Mouse (Mus musculus): ENCODE data around the gene Tmem200c. TPM values are rescaled to one million over a fixed set of nuclear protein-coding genes. Genes with fewer than 3 reads are reported as not detected.

Tmem200c gene
- polyA plus RNA-seq, 1 experiment: 0.15 TPM

DNA sequence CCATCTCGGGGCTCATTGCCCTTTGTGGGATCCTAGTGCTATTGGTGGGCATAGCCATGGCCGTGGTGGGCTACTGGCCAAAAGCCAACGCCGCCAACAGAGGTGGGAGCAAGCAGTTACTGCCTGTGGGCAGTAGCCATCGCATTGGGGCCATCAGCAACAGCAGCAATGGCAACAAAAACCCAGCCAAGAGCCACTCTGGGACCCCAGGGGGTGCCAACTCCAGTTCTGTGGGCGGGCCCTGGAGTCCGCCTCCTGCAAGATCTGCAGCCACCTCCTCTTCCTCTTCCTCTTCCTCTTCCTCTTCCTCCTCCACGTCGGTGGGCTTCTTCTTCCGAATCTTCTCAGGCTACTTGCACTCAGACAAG is 14.1 kb downstream of the Tmem200c start:
- no peak for DNase-seq
- Histone ChIP-seq H3K27ac (ENCODE audit: control insufficient read depth, insufficient read depth, low read length) (no peak overlapping the region), H3K36me3 (ENCODE audit: control insufficient read depth, insufficient read depth, low read length) (no peaks in the 10 kb centered on the region), H3K4me1 (replicated peaks; ENCODE audit: control insufficient read depth, insufficient read depth, low read length) (no peaks in the 10 kb centered on the region), H3K27me3 (ENCODE audit: control insufficient read depth, insufficient read depth, low read length) (peaks cover 6% of the 10 kb centered on the region; the same call in 1 of the 2 replicates), H3K4me3 (ENCODE audit: control insufficient read depth, insufficient read depth, low read length) (no peak overlapping the region)
- 14% methylated on average over 10 of the region's 10 CpGs for WGBS
- no peak for TF ChIP-seq POLR2A (IDR thresholded peaks at IDR 0.05; ENCODE audit: control insufficient read depth, extremely low read depth, insufficient read depth, low read length, poor library complexity)
- TF ChIP-seq CTCF (IDR thresholded peaks at IDR 0.05; ENCODE audit: borderline replicate concordance, control insufficient read depth, extremely low read depth, insufficient read depth, low read length, poor library complexity): no peak

DNA sequence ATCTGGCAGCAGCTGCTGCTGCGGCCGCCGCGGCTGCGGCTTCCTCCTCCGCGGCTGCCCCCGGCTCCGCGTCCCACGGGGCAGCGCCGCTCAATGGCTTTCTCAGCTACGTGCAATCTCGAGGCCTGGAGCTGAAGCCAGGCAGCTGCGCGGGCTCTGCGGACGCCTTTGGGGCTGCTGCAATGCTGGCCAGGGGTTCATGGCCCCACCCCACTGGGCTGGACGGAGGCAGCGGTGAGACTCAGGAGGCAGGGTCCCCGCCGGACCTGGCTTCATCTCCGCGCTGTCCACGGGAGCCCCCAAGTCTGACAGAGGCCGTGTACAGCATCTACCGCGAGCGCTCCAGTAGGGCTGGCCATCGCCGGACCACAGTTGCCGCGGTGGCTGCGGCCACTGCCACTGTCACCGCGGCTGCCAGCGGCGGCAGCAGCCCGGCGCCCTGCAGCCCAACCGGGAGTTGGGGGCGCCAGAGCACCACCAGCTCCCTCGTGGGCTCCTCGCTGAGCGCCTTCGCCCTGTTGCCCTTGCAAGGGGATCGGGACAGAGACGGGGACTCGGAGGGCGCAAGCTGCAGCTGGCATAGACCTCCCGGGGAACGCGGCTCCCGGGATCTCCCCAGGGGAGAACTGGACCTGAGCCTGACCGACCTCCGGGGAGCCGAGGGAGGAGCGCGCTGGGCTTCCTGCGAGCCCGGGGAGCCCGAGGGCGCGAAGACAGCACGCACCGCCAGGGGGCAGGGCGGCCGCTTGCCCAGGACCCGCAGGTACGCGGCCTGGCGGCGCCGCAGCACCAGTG is 14.9 kb downstream of the Tmem200c start:
- Histone ChIP-seq H3K4me1 (replicated peaks; ENCODE audit: control insufficient read depth, insufficient read depth, low read length) (no peaks in the 10 kb centered on the region), H3K27ac (ENCODE audit: control insufficient read depth, insufficient read depth, low read length) (no peak overlapping the region), H3K27me3 (ENCODE audit: control insufficient read depth, insufficient read depth, low read length) (peaks cover 6% of the 10 kb centered on the region; the same call in 1 of the 2 replicates), H3K4me3 (ENCODE audit: control insufficient read depth, insufficient read depth, low read length) (no peak overlapping the region), H3K36me3 (ENCODE audit: control insufficient read depth, insufficient read depth, low read length) (no peaks in the 10 kb centered on the region)
- DNase-seq: no peak
- 3% methylated on average over 75 of the region's 75 CpGs for WGBS
- TF ChIP-seq CTCF (IDR thresholded peaks at IDR 0.05; ENCODE audit: borderline replicate concordance, control insufficient read depth, extremely low read depth, insufficient read depth, low read length, poor library complexity) (no peak), POLR2A (IDR thresholded peaks at IDR 0.05; ENCODE audit: control insufficient read depth, extremely low read depth, insufficient read depth, low read length, poor library complexity) (no peak)

DNA sequence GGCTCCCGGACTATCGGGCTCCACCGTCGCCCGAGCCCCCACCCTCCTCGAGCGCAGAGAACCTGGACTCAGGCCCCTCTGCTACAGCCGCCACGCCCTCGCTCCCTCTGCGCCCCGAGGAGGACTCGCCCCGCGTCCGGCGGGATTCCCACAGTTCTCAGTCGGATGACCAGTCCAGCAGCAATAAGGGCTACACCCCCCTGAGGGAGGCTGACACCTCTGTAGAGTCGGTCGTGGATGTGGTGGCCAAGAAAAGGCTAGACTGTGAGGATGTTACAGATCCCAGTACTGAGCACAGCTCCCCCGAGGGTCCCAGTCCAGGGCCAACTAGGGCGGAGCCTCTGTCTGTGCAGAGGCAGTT is 15.4 kb downstream of the Tmem200c start:
- WGBS: 11% methylated on average over 22 of the region's 22 CpGs
- H3K27me3 ChIP-seq (ENCODE audit: control insufficient read depth, insufficient read depth, low read length): peaks cover 6% of the 10 kb centered on the region; the same call in 1 of the 2 replicates
- no peak for DNase-seq
- TF ChIP-seq CTCF (IDR thresholded peaks at IDR 0.05; ENCODE audit: borderline replicate concordance, control insufficient read depth, extremely low read depth, insufficient read depth, low read length, poor library complexity): no peak
- TF ChIP-seq POLR2A (IDR thresholded peaks at IDR 0.05; ENCODE audit: control insufficient read depth, extremely low read depth, insufficient read depth, low read length, poor library complexity): no peak
- H3K36me3 ChIP-seq (ENCODE audit: control insufficient read depth, insufficient read depth, low read length): no peaks in the 10 kb centered on the region
- no peaks in the 10 kb centered on the region for H3K4me1 ChIP-seq (replicated peaks; ENCODE audit: control insufficient read depth, insufficient read depth, low read length)
- no peak overlapping the region for H3K27ac ChIP-seq (ENCODE audit: control insufficient read depth, insufficient read depth, low read length)
- no peak overlapping the region for H3K4me3 ChIP-seq (ENCODE audit: control insufficient read depth, insufficient read depth, low read length)

DNA sequence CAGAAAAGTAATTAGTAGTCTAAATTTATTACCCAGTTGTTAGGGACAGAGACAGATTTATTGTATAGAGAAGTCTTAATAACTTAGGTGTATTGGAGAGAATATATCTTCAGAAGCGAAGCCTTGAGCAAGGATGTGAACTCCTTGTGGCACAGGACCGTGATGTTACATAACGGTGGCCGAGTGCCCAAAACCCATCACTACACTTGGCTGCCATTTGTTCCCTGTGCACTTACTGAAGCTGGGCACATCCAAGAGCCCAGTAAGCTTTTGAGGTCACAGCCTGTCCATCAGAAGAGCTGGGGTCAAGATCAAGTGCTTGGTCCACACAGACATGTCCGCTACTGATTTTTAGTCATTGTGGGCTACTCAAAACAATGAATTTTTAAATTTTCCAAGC is 19.5 kb downstream of the Tmem200c start:
- H3K36me3 ChIP-seq (ENCODE audit: control insufficient read depth, insufficient read depth, low read length): no peaks in the 10 kb centered on the region
- H3K27ac ChIP-seq (ENCODE audit: control insufficient read depth, insufficient read depth, low read length): no peak overlapping the region
- TF ChIP-seq POLR2A (IDR thresholded peaks at IDR 0.05; ENCODE audit: control insufficient read depth, extremely low read depth, insufficient read depth, low read length, poor library complexity): no peak
- TF ChIP-seq CTCF (IDR thresholded peaks at IDR 0.05; ENCODE audit: borderline replicate concordance, control insufficient read depth, extremely low read depth, insufficient read depth, low read length, poor library complexity): no peak
- no peaks in the 10 kb centered on the region for H3K4me1 ChIP-seq (replicated peaks; ENCODE audit: control insufficient read depth, insufficient read depth, low read length)
- no peak overlapping the region for H3K4me3 ChIP-seq (ENCODE audit: control insufficient read depth, insufficient read depth, low read length)
- no peak for DNase-seq
- H3K27me3 ChIP-seq (ENCODE audit: control insufficient read depth, insufficient read depth, low read length): peaks cover 4% of the 10 kb centered on the region; the same call in 1 of the 2 replicates
- 90% methylated on average over 5 of the region's 5 CpGs for WGBS

DNA sequence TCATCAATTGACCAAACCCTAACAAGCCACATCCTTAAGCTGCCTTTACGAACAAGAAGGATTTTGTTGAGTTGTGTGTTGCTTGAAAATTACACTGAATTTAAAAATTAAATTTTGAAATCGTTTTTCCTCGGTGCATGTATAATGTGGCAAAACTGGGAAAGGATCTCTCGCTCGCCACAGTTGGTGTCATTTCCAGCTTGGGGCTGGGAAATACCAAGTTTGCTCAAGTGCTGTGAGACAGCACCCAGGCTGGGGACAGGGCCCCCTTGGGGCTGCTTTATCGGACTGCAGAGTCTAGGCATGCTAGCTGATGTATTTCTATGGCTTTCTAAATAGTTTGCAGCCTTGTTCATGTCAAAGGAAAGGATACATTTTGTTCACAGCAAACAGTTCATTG is 22.3 kb downstream of the Tmem200c start:
- TF ChIP-seq POLR2A (IDR thresholded peaks at IDR 0.05; ENCODE audit: control insufficient read depth, extremely low read depth, insufficient read depth, low read length, poor library complexity) (no peak), CTCF (IDR thresholded peaks at IDR 0.05; ENCODE audit: borderline replicate concordance, control insufficient read depth, extremely low read depth, insufficient read depth, low read length, poor library complexity) (no peak)
- H3K36me3 ChIP-seq (ENCODE audit: control insufficient read depth, insufficient read depth, low read length): no peaks in the 10 kb centered on the region
- no peaks in the 10 kb centered on the region for H3K27me3 ChIP-seq (ENCODE audit: control insufficient read depth, insufficient read depth, low read length)
- 83% methylated on average over 6 of the region's 6 CpGs for WGBS
- H3K4me3 ChIP-seq (ENCODE audit: control insufficient read depth, insufficient read depth, low read length): no peak overlapping the region
- no peak overlapping the region for H3K27ac ChIP-seq (ENCODE audit: control insufficient read depth, insufficient read depth, low read length)
- H3K4me1 ChIP-seq (replicated peaks; ENCODE audit: control insufficient read depth, insufficient read depth, low read length): no peaks in the 10 kb centered on the region
- DNase-seq: no peak

DNA sequence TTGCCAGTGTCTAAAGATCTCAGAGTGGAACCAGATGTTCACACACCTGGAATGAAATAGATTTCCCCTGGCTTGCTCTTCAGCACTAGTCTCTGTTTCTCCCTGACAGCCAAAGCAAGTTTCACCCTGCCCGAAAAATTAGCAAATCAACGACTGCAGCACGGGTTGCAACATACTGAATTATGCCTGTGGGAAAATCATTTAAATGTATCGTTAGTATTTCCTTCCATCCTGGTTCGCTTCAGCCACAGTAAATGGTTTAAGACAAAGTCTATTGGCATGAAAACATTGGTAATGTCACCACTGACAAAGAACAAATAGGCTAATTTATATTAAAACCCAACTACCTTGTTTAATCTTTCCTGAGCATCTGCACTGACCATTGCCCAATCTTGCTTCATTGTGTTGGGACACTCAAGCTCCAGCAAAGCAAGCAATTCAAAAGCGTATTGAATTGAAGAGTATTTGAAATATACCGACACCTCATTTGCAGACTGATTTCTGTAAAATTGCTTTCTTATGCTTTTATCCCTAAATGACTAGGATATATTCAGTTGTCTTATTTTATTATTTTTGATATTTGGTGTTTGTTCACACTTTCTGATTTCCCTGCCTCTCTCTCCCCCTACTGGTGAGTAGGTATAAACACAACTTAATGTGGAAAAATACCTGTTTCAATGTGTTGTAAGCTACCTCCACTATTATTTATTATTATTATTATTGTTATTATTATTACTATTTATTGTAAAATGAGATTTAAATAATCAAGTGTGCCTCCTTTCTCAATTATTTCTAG is 25.9 kb downstream of the Tmem200c start:
- H3K27me3 ChIP-seq (ENCODE audit: control insufficient read depth, insufficient read depth, low read length): no peaks in the 10 kb centered on the region
- no peak overlapping the region for H3K4me3 ChIP-seq (ENCODE audit: control insufficient read depth, insufficient read depth, low read length)
- no peaks in the 10 kb centered on the region for H3K36me3 ChIP-seq (ENCODE audit: control insufficient read depth, insufficient read depth, low read length)
- WGBS: 84% methylated on average over 7 of the region's 7 CpGs
- no peak for DNase-seq
- H3K27ac ChIP-seq (ENCODE audit: control insufficient read depth, insufficient read depth, low read length): no peak overlapping the region
- TF ChIP-seq POLR2A (IDR thresholded peaks at IDR 0.05; ENCODE audit: control insufficient read depth, extremely low read depth, insufficient read depth, low read length, poor library complexity): no peak
- H3K4me1 ChIP-seq (replicated peaks; ENCODE audit: control insufficient read depth, insufficient read depth, low read length): no peaks in the 10 kb centered on the region

All from thymus, adult 2 months (tissue).